Mouse (Mus musculus): ENCODE measurements around the gene 2310009B15Rik. TPM values are rescaled to one million over a fixed set of nuclear protein-coding genes. Genes with fewer than 3 reads are reported as not detected.
"Not testable (repeated sequence)": the region's sequence is repeated elsewhere in the genome, so short reads cannot be mapped to it uniquely, and the experiment has no call there.

Gene 2310009B15Rik
- 37.7 and 49.8 TPM in 2 replicates for polyA plus RNA-seq (2014; fragmentation: Nextera tagmentation; extraction: Ambion mirVana)

- DNase-seq (ENCODE audit: low spot score) (peak; percentile 84), ATAC-seq (peak; percentile 99)
- H3K27me3 ChIP-seq (replicated peaks; ENCODE audit: control insufficient read depth, insufficient read depth, low read length); H3K4me1 ChIP-seq (ENCODE audit: control insufficient read depth, insufficient read depth, low read length); H3K36me3 ChIP-seq (ENCODE audit: control insufficient read depth, insufficient read depth, low read length); H3K9me3 ChIP-seq (replicated peaks; ENCODE audit: control insufficient read depth, low read length): not testable (repeated sequence)
- WGBS: 0% methylated on average over 24 of the region's 79 CpGs
- Histone ChIP-seq H3K4me2 (ENCODE audit: low read length) (peak within 1 kb of the TSS; percentile 24; the same call in 1 of the 2 replicates), H3K27ac (ENCODE audit: low read depth, low read length) (peak within 1 kb of the TSS; percentile 78; the same call in 1 of the 2 replicates), H3K4me3 (ENCODE audit: low read depth, low read length) (peak within 1 kb of the TSS; percentile 39), H3K9ac (ENCODE audit: low read length) (peak within 1 kb of the TSS; percentile 56)
These were observed at the start of gene 2310009B15Rik for GRCm38 (mm10) chr1:138856101-138856950. 2310009B15Rik (minus strand) TSS chr1:138856852.

- no peak overlapping the region for H3K4me2 ChIP-seq (ENCODE audit: low read length)
- H3K27me3 ChIP-seq (replicated peaks; ENCODE audit: control insufficient read depth, insufficient read depth, low read length): no peaks in the 10 kb centered on the region
- ATAC-seq: no peak
- no peak for DNase-seq (ENCODE audit: low spot score)
- H3K4me1 ChIP-seq (ENCODE audit: control insufficient read depth, insufficient read depth, low read length): no peaks in the 10 kb centered on the region
- H3K27ac ChIP-seq (ENCODE audit: low read depth, low read length): no peak overlapping the region
- H3K9ac ChIP-seq (ENCODE audit: low read length): no peak overlapping the region
- no peaks in the 10 kb centered on the region for H3K36me3 ChIP-seq (ENCODE audit: control insufficient read depth, insufficient read depth, low read length)
- H3K9me3 ChIP-seq (replicated peaks; ENCODE audit: control insufficient read depth, low read length): no peaks in the 10 kb centered on the region
- WGBS: 85% methylated on average over 3 of the region's 3 CpGs
- H3K4me3 ChIP-seq (ENCODE audit: low read depth, low read length): no peak overlapping the region
These were observed 49.6 kb upstream of the 2310009B15Rik start for GRCm38 (mm10) chr1:138906256-138906655.

GRCm38 (mm10) chr1:138905092-138905765 is 48.6 kb upstream of the 2310009B15Rik start:
- Histone ChIP-seq H3K27me3 (replicated peaks; ENCODE audit: control insufficient read depth, insufficient read depth, low read length) (no peaks in the 10 kb centered on the region), H3K36me3 (ENCODE audit: control insufficient read depth, insufficient read depth, low read length) (no peaks in the 10 kb centered on the region), H3K9ac (ENCODE audit: low read length) (no peak overlapping the region), H3K9me3 (replicated peaks; ENCODE audit: control insufficient read depth, low read length) (no peaks in the 10 kb centered on the region), H3K27ac (ENCODE audit: low read depth, low read length) (no peak overlapping the region), H3K4me3 (ENCODE audit: low read depth, low read length) (no peak overlapping the region), H3K4me2 (ENCODE audit: low read length) (no peak overlapping the region), H3K4me1 (ENCODE audit: control insufficient read depth, insufficient read depth, low read length) (no peaks in the 10 kb centered on the region)
- WGBS: 93% methylated on average over 3 of the region's 3 CpGs
- DNase-seq (ENCODE audit: low spot score) (no peak), ATAC-seq (no peak)

- Histone ChIP-seq H3K4me2 (ENCODE audit: low read length) (no peak overlapping the region), H3K4me3 (ENCODE audit: low read depth, low read length) (no peak overlapping the region), H3K27me3 (replicated peaks; ENCODE audit: control insufficient read depth, insufficient read depth, low read length) (no peaks in the 10 kb centered on the region), H3K27ac (ENCODE audit: low read depth, low read length) (no peak overlapping the region), H3K9me3 (replicated peaks; ENCODE audit: control insufficient read depth, low read length) (no peaks in the 10 kb centered on the region), H3K9ac (ENCODE audit: low read length) (no peak overlapping the region), H3K36me3 (ENCODE audit: control insufficient read depth, insufficient read depth, low read length) (no peaks in the 10 kb centered on the region), H3K4me1 (ENCODE audit: control insufficient read depth, insufficient read depth, low read length) (no peaks in the 10 kb centered on the region)
- no peak for ATAC-seq
- 93% methylated on average over 5 of the region's 5 CpGs for whole genome bisulfite sequencing
- DNase-seq (ENCODE audit: low spot score): no peak
These were observed 47.2 kb upstream of the 2310009B15Rik start for GRCm38 (mm10) chr1:138903894-138904293.

GRCm38 (mm10) chr1:138901431-138902117 is 44.9 kb upstream of the 2310009B15Rik start:
- peak; percentile 80; the same call in 1 of the 2 replicates for ATAC-seq

GRCm38 (mm10) chr1:138896088-138896487 is 39.4 kb upstream of the 2310009B15Rik start:
- 86% methylated on average over 3 of the region's 3 CpGs for WGBS
- H3K27ac ChIP-seq (ENCODE audit: low read depth, low read length): no peak overlapping the region

More at GRCm38 (mm10) chr1:138901431-138902117, 44.9 kb upstream of the 2310009B15Rik start:
- no peaks in the 10 kb centered on the region for H3K36me3 ChIP-seq (ENCODE audit: control insufficient read depth, insufficient read depth, low read length)
- H3K4me1 ChIP-seq (ENCODE audit: control insufficient read depth, insufficient read depth, low read length): no peaks in the 10 kb centered on the region
- H3K27ac ChIP-seq (ENCODE audit: low read depth, low read length): peak overlapping the region; percentile 17; the same call in 1 of the 2 replicates
- 85% methylated on average over 16 of the region's 16 CpGs for WGBS
- no peak overlapping the region for H3K4me2 ChIP-seq (ENCODE audit: low read length)
- no peaks in the 10 kb centered on the region for H3K9me3 ChIP-seq (replicated peaks; ENCODE audit: control insufficient read depth, low read length)
- H3K9ac ChIP-seq (ENCODE audit: low read length): no peak overlapping the region
- H3K27me3 ChIP-seq (replicated peaks; ENCODE audit: control insufficient read depth, insufficient read depth, low read length): no peaks in the 10 kb centered on the region
- DNase-seq (ENCODE audit: low spot score): peak; percentile 59
- no peak overlapping the region for H3K4me3 ChIP-seq (ENCODE audit: low read depth, low read length)

GRCm38 (mm10) chr1:138877470-138878254 is 21.0 kb upstream of the 2310009B15Rik start:
- H3K4me3 ChIP-seq (ENCODE audit: low read depth, low read length): no peak overlapping the region
- H3K9me3 ChIP-seq (replicated peaks; ENCODE audit: control insufficient read depth, low read length): no peaks in the 10 kb centered on the region
- H3K27ac ChIP-seq (ENCODE audit: low read depth, low read length): no peak overlapping the region
- no peak overlapping the region for H3K4me2 ChIP-seq (ENCODE audit: low read length)
- H3K9ac ChIP-seq (ENCODE audit: low read length): no peak overlapping the region
- 75% methylated on average over 14 of the region's 14 CpGs for WGBS
- no peaks in the 10 kb centered on the region for H3K36me3 ChIP-seq (ENCODE audit: control insufficient read depth, insufficient read depth, low read length)
- DNase-seq (ENCODE audit: low spot score) (no peak), ATAC-seq (0 out of 2 replicates have a peak, but pooled peaks have one; percentile 52)
- no peaks in the 10 kb centered on the region for H3K4me1 ChIP-seq (ENCODE audit: control insufficient read depth, insufficient read depth, low read length)
- no peaks in the 10 kb centered on the region for H3K27me3 ChIP-seq (replicated peaks; ENCODE audit: control insufficient read depth, insufficient read depth, low read length)

More at GRCm38 (mm10) chr1:138896088-138896487, 39.4 kb upstream of the 2310009B15Rik start:
- no peak overlapping the region for H3K9ac ChIP-seq (ENCODE audit: low read length)
- H3K27me3 ChIP-seq (replicated peaks; ENCODE audit: control insufficient read depth, insufficient read depth, low read length): no peaks in the 10 kb centered on the region
- H3K36me3 ChIP-seq (ENCODE audit: control insufficient read depth, insufficient read depth, low read length): no peaks in the 10 kb centered on the region
- H3K4me1 ChIP-seq (ENCODE audit: control insufficient read depth, insufficient read depth, low read length): no peaks in the 10 kb centered on the region
- H3K4me2 ChIP-seq (ENCODE audit: low read length): no peak overlapping the region
- no peak overlapping the region for H3K4me3 ChIP-seq (ENCODE audit: low read depth, low read length)
- H3K9me3 ChIP-seq (replicated peaks; ENCODE audit: control insufficient read depth, low read length): no peaks in the 10 kb centered on the region
- DNase-seq (ENCODE audit: low spot score) (no peak), ATAC-seq (no peak)

- no peak overlapping the region for H3K9ac ChIP-seq (ENCODE audit: low read length)
- DNase-seq (ENCODE audit: low spot score) (peak; percentile 18), ATAC-seq (no peak)
- H3K27me3 ChIP-seq (replicated peaks; ENCODE audit: control insufficient read depth, insufficient read depth, low read length): no peaks in the 10 kb centered on the region
- no peaks in the 10 kb centered on the region for H3K4me1 ChIP-seq (ENCODE audit: control insufficient read depth, insufficient read depth, low read length)
- H3K4me2 ChIP-seq (ENCODE audit: low read length): no peak overlapping the region
- WGBS: 75% methylated on average over 16 of the region's 16 CpGs
- no peak overlapping the region for H3K4me3 ChIP-seq (ENCODE audit: low read depth, low read length)
- H3K27ac ChIP-seq (ENCODE audit: low read depth, low read length): no peak overlapping the region
- no peaks in the 10 kb centered on the region for H3K9me3 ChIP-seq (replicated peaks; ENCODE audit: control insufficient read depth, low read length)
- H3K36me3 ChIP-seq (ENCODE audit: control insufficient read depth, insufficient read depth, low read length): no peaks in the 10 kb centered on the region
These were observed 19.9 kb upstream of the 2310009B15Rik start for GRCm38 (mm10) chr1:138876371-138877045.
